Mouse (Mus musculus): ENCODE data around the gene Crebbp. TPM values are rescaled to one million over a fixed set of nuclear protein-coding genes. Genes with fewer than 3 reads are reported as not detected.
"Not testable (repeated sequence)": the region's sequence is repeated elsewhere in the genome, so short reads cannot be mapped to it uniquely, and the experiment has no call there.

Gene Crebbp
- polyA plus RNA-seq, 1 experiment from 2014 or later: 20.6 TPM

GRCm38 (mm10) chr16:4078302-4078701 is 135.5 kb downstream of the Crebbp start:
- H3K9ac ChIP-seq (ENCODE audit: low read length): peak overlapping the region; percentile 92

GRCm38 (mm10) chr16:4077384-4078061 is 136.3 kb downstream of the Crebbp start, which contains the start of gene Trap1:
Gene Trap1, minus strand, starts transcription at chr16:4077827.
- Histone ChIP-seq H3K9ac (ENCODE audit: low read length) (peak within 1 kb of the TSS; percentile 92), H3K27me3 (ENCODE audit: control insufficient read depth, insufficient read depth, low read length) (no peaks in the 10 kb centered on the region), H3K9me3 (replicated peaks; ENCODE audit: control insufficient read depth, low read length) (no peaks in the 10 kb centered on the region), H3K4me2 (ENCODE audit: low read depth, low read length) (peak within 1 kb of the TSS; percentile 76), H3K4me1 (ENCODE audit: control insufficient read depth, insufficient read depth, low read length) (peaks cover 40% of the 10 kb centered on the region), H3K4me3 (ENCODE audit: low read length) (peak within 1 kb of the TSS; percentile 91), H3K36me3 (ENCODE audit: control insufficient read depth, insufficient read depth) (0 out of 2 replicates have a peak, but pooled peaks cover 9% of the 10 kb centered on the region), H3K27ac (ENCODE audit: low read length) (peak within 1 kb of the TSS; percentile 94)
- peak; percentile 89 for ATAC-seq (replicated peaks; ENCODE audit: extremely low read depth, insufficient read depth, low FRiP score)
- under 1% methylated on average over 58 of the region's 58 CpGs for WGBS

More at GRCm38 (mm10) chr16:4078302-4078701, 135.5 kb downstream of the Crebbp start:
- Histone ChIP-seq H3K4me2 (ENCODE audit: low read depth, low read length) (peak overlapping the region; percentile 68), H3K27ac (ENCODE audit: low read length) (peak overlapping the region; percentile 94; the same call in 1 of the 2 replicates), H3K36me3 (ENCODE audit: control insufficient read depth, insufficient read depth) (peaks cover 11% of the 10 kb centered on the region; the same call in 1 of the 2 replicates), H3K4me1 (ENCODE audit: control insufficient read depth, insufficient read depth, low read length) (peaks cover 40% of the 10 kb centered on the region), H3K4me3 (ENCODE audit: low read length) (peak overlapping the region; percentile 91)
- not testable (repeated sequence) for H3K27me3 ChIP-seq (ENCODE audit: control insufficient read depth, insufficient read depth, low read length); ATAC-seq (replicated peaks; ENCODE audit: extremely low read depth, insufficient read depth, low FRiP score); H3K9me3 ChIP-seq (replicated peaks; ENCODE audit: control insufficient read depth, low read length)
- WGBS: 68% methylated on average over 10 of the region's 10 CpGs

GRCm38 (mm10) chr16:4074836-4075235 is 139.0 kb downstream of the Crebbp start:
- 58% methylated on average over 3 of the region's 3 CpGs for WGBS
- Histone ChIP-seq H3K4me1 (ENCODE audit: control insufficient read depth, insufficient read depth, low read length) (peaks cover 28% of the 10 kb centered on the region), H3K4me3 (ENCODE audit: low read length) (no peak overlapping the region)

DNA sequence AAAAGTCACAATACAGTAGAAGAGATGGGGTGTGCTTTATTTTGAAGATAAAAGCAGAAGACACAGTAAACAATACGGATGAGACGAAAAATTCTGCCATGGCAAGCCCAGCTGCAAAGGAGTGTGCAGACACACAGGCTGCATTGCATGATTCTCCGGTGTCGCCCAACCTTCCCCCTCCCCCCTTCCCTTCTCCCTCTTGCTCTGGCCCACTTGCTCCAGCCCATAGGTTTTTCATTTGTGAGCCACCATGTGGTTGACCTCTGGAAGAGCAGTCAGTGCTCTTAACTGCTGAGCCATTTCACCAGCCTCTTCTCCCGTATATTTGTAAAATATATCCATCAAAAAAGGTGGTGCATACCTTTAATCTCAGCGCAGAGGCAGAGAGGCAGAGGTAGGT is 139.5 kb downstream of the Crebbp start:
- no peaks in the 10 kb centered on the region for H3K9me3 ChIP-seq (replicated peaks; ENCODE audit: control insufficient read depth, low read length)
- WGBS: 66% methylated on average over 6 of the region's 6 CpGs
- no peak overlapping the region for H3K4me3 ChIP-seq (ENCODE audit: low read length)
- H3K4me1 ChIP-seq (ENCODE audit: control insufficient read depth, insufficient read depth, low read length): peaks cover 25% of the 10 kb centered on the region
- H3K36me3 ChIP-seq (ENCODE audit: control insufficient read depth, insufficient read depth): no peaks in the 10 kb centered on the region
- ATAC-seq (replicated peaks; ENCODE audit: extremely low read depth, insufficient read depth, low FRiP score): no peak
- no peak overlapping the region for H3K27ac ChIP-seq (ENCODE audit: low read length)
- H3K9ac ChIP-seq (ENCODE audit: low read length): no peak overlapping the region
- no peaks in the 10 kb centered on the region for H3K27me3 ChIP-seq (ENCODE audit: control insufficient read depth, insufficient read depth, low read length)
- no peak overlapping the region for H3K4me2 ChIP-seq (ENCODE audit: low read depth, low read length)

More at GRCm38 (mm10) chr16:4074836-4075235, 139.0 kb downstream of the Crebbp start:
- no peaks in the 10 kb centered on the region for H3K27me3 ChIP-seq (ENCODE audit: control insufficient read depth, insufficient read depth, low read length)
- no peak for ATAC-seq (replicated peaks; ENCODE audit: extremely low read depth, insufficient read depth, low FRiP score)
- no peaks in the 10 kb centered on the region for H3K36me3 ChIP-seq (ENCODE audit: control insufficient read depth, insufficient read depth)
- no peaks in the 10 kb centered on the region for H3K9me3 ChIP-seq (replicated peaks; ENCODE audit: control insufficient read depth, low read length)
- no peak overlapping the region for H3K27ac ChIP-seq (ENCODE audit: low read length)
- no peak overlapping the region for H3K9ac ChIP-seq (ENCODE audit: low read length)
- no peak overlapping the region for H3K4me2 ChIP-seq (ENCODE audit: low read depth, low read length)

DNA sequence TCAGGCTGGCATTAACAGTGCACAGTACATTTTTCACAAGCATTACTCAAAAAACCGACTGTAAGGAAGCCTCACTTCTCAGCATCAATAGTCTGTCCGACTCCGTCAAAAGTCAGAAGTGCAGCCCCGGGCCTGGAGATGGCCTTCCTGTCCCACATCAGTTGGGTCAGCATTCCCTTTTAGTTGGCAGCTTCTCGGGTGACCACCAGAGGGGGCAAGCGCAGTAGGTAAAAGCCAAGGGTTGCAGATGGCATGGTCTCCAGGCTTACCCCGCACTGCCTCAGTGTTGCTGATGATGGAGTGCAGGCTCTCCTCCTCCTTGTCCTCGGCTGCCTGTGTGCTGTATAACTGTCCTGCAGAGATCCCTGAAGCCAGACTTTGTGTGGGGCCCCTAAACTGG is 145.2 kb downstream of the Crebbp start:
- Histone ChIP-seq H3K36me3 (ENCODE audit: control insufficient read depth, insufficient read depth) (peaks cover 27% of the 10 kb centered on the region), H3K27me3 (ENCODE audit: control insufficient read depth, insufficient read depth, low read length) (no peaks in the 10 kb centered on the region), H3K4me3 (ENCODE audit: low read length) (no peak overlapping the region), H3K4me2 (ENCODE audit: low read depth, low read length) (no peak overlapping the region), H3K9me3 (replicated peaks; ENCODE audit: control insufficient read depth, low read length) (no peaks in the 10 kb centered on the region), H3K9ac (ENCODE audit: low read length) (no peak overlapping the region), H3K4me1 (ENCODE audit: control insufficient read depth, insufficient read depth, low read length) (no peaks in the 10 kb centered on the region), H3K27ac (ENCODE audit: low read length) (no peak overlapping the region)
- WGBS: 49% methylated on average over 8 of the region's 8 CpGs
- peak; percentile 49; the same call in 1 of the 2 replicates for ATAC-seq (replicated peaks; ENCODE audit: extremely low read depth, insufficient read depth, low FRiP score)

GRCm38 (mm10) chr16:4064945-4065344 is 148.9 kb downstream of the Crebbp start:
- Histone ChIP-seq H3K4me1 (ENCODE audit: control insufficient read depth, insufficient read depth, low read length) (no peaks in the 10 kb centered on the region), H3K9me3 (replicated peaks; ENCODE audit: control insufficient read depth, low read length) (no peaks in the 10 kb centered on the region), H3K36me3 (ENCODE audit: control insufficient read depth, insufficient read depth) (peaks cover 50% of the 10 kb centered on the region), H3K27ac (ENCODE audit: low read length) (no peak overlapping the region), H3K9ac (ENCODE audit: low read length) (no peak overlapping the region), H3K27me3 (ENCODE audit: control insufficient read depth, insufficient read depth, low read length) (no peaks in the 10 kb centered on the region), H3K4me3 (ENCODE audit: low read length) (no peak overlapping the region), H3K4me2 (ENCODE audit: low read depth, low read length) (no peak overlapping the region)
- WGBS: 93% methylated on average over 4 of the region's 4 CpGs
- no peak for ATAC-seq (replicated peaks; ENCODE audit: extremely low read depth, insufficient read depth, low FRiP score)

GRCm38 (mm10) chr16:4053811-4054210 is 160.0 kb downstream of the Crebbp start:
- no peak overlapping the region for H3K4me2 ChIP-seq (ENCODE audit: low read depth, low read length)
- H3K9ac ChIP-seq (ENCODE audit: low read length): no peak overlapping the region
- no peak overlapping the region for H3K4me3 ChIP-seq (ENCODE audit: low read length)
- H3K27ac ChIP-seq (ENCODE audit: low read length): no peak overlapping the region
- H3K36me3 ChIP-seq (ENCODE audit: control insufficient read depth, insufficient read depth): peaks cover 50% of the 10 kb centered on the region
- no peak for ATAC-seq (replicated peaks; ENCODE audit: extremely low read depth, insufficient read depth, low FRiP score)
- 87% methylated on average over 3 of the region's 3 CpGs for WGBS
- H3K4me1 ChIP-seq (ENCODE audit: control insufficient read depth, insufficient read depth, low read length): no peaks in the 10 kb centered on the region
- no peaks in the 10 kb centered on the region for H3K27me3 ChIP-seq (ENCODE audit: control insufficient read depth, insufficient read depth, low read length)
- no peaks in the 10 kb centered on the region for H3K9me3 ChIP-seq (replicated peaks; ENCODE audit: control insufficient read depth, low read length)

GRCm38 (mm10) chr16:4052601-4053000 is 161.2 kb downstream of the Crebbp start:
- Histone ChIP-seq H3K4me1 (ENCODE audit: control insufficient read depth, insufficient read depth, low read length) (no peaks in the 10 kb centered on the region), H3K4me3 (ENCODE audit: low read length) (no peak overlapping the region), H3K36me3 (ENCODE audit: control insufficient read depth, insufficient read depth) (peaks cover 48% of the 10 kb centered on the region), H3K27ac (ENCODE audit: low read length) (no peak overlapping the region), H3K27me3 (ENCODE audit: control insufficient read depth, insufficient read depth, low read length) (no peaks in the 10 kb centered on the region), H3K9ac (ENCODE audit: low read length) (no peak overlapping the region), H3K9me3 (replicated peaks; ENCODE audit: control insufficient read depth, low read length) (no peaks in the 10 kb centered on the region), H3K4me2 (ENCODE audit: low read depth, low read length) (no peak overlapping the region)
- 94% methylated on average over 4 of the region's 4 CpGs for WGBS
- ATAC-seq (replicated peaks; ENCODE audit: extremely low read depth, insufficient read depth, low FRiP score): no peak

DNA sequence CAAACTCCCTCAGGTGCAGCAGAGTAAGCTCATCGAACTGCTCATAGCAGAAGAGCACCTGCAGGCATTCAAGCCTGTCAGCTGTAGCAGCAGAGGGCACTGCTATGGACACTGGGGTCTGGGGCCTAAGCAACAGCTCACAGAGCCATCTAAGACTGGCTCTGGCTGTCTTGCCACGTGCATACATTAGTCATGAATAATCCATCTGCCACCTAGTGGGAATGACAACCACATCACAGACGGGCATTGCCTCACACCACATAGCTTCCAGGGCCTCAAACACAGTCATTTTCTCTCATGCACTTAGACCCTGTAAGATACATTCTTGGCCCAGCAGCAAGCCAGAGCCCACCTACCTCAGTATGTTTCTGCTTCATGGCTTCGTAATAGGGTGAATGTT is 168.3 kb downstream of the Crebbp start:
- no peak overlapping the region for H3K4me2 ChIP-seq (ENCODE audit: low read depth, low read length)

More for the DNA sequence above, 168.3 kb downstream of the Crebbp start:
- no peaks in the 10 kb centered on the region for H3K27me3 ChIP-seq (ENCODE audit: control insufficient read depth, insufficient read depth, low read length)
- H3K4me1 ChIP-seq (ENCODE audit: control insufficient read depth, insufficient read depth, low read length): no peaks in the 10 kb centered on the region
- no peaks in the 10 kb centered on the region for H3K9me3 ChIP-seq (replicated peaks; ENCODE audit: control insufficient read depth, low read length)
- WGBS: 70% methylated on average over 4 of the region's 4 CpGs
- H3K4me3 ChIP-seq (ENCODE audit: low read length): no peak overlapping the region
- H3K36me3 ChIP-seq (ENCODE audit: control insufficient read depth, insufficient read depth): peaks cover 38% of the 10 kb centered on the region
- no peak for ATAC-seq (replicated peaks; ENCODE audit: extremely low read depth, insufficient read depth, low FRiP score)
- H3K27ac ChIP-seq (ENCODE audit: low read length): no peak overlapping the region
- no peak overlapping the region for H3K9ac ChIP-seq (ENCODE audit: low read length)
